Mouse (Mus musculus) spleen, adult 2 months (tissue): ENCODE data around the gene Sardh.

Experiments used
- CTCF ChIP-seq: fragments of 200-500 bp; IDR thresholded peaks from 2 replicates; pipeline ENCODE4 v1.5.1; 2011; ENCODE audit warnings: mild to moderate bottlenecking, inconsistent platforms; ENCODE audit not compliant: insufficient read depth, insufficient read length, insufficient replicate concordance; ENCODE audit errors: extremely low read depth
- POLR2A ChIP-seq: fragments of 200-500 bp; IDR thresholded peaks from 2 replicates; pipeline ENCODE4 v1.6.1; 2011; ENCODE audit warnings: low read depth, low read length, inconsistent platforms

DNA sequence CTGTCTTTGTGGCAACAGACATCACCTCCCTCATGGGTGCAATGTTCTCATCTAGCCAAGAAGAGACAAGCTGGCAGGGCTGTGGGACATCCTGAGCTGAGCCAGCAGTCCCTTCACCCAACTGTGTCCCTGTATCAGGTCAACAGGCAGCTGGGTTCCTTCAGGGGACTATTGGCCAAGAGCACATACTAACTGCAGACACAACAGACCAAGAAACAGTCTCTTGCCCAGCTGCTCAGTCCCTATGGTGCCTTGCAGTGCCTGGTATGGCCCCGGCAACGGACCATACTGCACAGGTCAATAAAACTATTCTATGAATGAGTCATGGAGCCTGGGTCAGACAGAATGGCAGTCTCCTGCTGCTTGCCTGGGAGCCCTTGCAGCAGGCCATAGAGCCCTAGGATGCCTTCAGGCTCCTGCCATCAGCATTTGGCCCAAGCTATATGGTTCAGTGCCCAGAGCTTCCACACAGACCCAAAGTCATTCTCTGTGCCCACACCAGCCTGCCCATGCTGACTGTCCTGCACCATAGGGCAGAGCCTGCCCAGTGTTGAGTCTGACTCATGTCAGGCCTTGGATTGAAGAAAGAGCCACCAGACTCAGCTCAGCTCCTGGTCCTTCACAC lies 18.5 kb downstream of the Sardh start:
- TF ChIP-seq CTCF: no peak
- no peak for TF ChIP-seq POLR2A
